Mouse (Mus musculus): ENCODE data around the gene Usp50. TPM values are rescaled to one million over a fixed set of nuclear protein-coding genes. Genes with fewer than 3 reads are reported as not detected.
A peak's percentile ranks its signal among the peaks of the same experiment; 100 is the strongest.

The Usp50 gene
- polyA plus RNA-seq, 1 experiment from 2014 or later = 2.9 TPM

- peak; percentile 25 for DNase-seq (ENCODE audit: low spot score)
These were observed 17.2 kb downstream of the Usp50 start for GRCm38 (mm10) chr2:126765867-126766582.

DNA sequence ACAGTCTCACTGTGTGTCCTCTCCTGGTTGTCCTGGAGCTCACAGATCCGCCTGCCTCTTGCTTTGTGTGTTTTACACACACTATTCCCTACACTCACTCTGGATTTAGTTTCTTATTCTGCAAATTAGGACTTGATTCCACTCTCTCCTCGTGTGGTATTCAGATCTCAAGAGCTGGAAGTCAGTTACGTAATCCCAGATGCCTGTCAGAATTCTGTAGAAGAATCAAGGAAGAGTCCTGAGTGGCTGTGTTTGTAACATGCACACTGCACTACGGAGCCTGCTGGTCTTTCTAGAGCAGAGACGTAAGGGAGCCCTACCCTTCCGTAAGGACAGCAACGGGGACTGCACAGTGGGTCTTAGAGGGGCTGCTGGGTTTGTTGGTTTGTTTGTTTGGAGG lies 23.9 kb downstream of the Usp50 start:
- Histone ChIP-seq H3K9me3 (replicated peaks; ENCODE audit: low read length) (no peaks in the 10 kb centered on the region), H3K4me2 (ENCODE audit: low read length) (no peak overlapping the region), H3K9ac (ENCODE audit: low read depth, low read length) (no peak overlapping the region), H3K27me3 (ENCODE audit: insufficient read depth, low read length) (no peaks in the 10 kb centered on the region), H3K36me3 (ENCODE audit: insufficient read depth, low read length) (peaks cover 60% of the 10 kb centered on the region), H3K4me3 (replicated peaks; ENCODE audit: low read depth, low read length) (no peak overlapping the region), H3K4me1 (replicated peaks; ENCODE audit: insufficient read depth, low read length) (no peaks in the 10 kb centered on the region), H3K27ac (no peak overlapping the region)
- 92% methylated on average over 7 of the region's 7 CpGs for WGBS
- no peak for TF ChIP-seq CTCF (IDR thresholded peaks at IDR 0.05; ENCODE audit: low read depth)
- DNase-seq (ENCODE audit: low spot score) (no peak), ATAC-seq (replicated peaks; ENCODE audit: low FRiP score, low read depth) (no peak)

More at GRCm38 (mm10) chr2:126765867-126766582, 17.2 kb downstream of the Usp50 start:
- no peak for TF ChIP-seq CTCF (IDR thresholded peaks at IDR 0.05; ENCODE audit: low read depth)
- Histone ChIP-seq H3K4me3 (replicated peaks; ENCODE audit: low read depth, low read length) (no peak overlapping the region), H3K27ac (no peak overlapping the region), H3K9me3 (replicated peaks; ENCODE audit: low read length) (no peaks in the 10 kb centered on the region), H3K36me3 (ENCODE audit: insufficient read depth, low read length) (peaks cover 7% of the 10 kb centered on the region; the same call in 1 of the 2 replicates), H3K4me2 (ENCODE audit: low read length) (no peak overlapping the region), H3K27me3 (ENCODE audit: insufficient read depth, low read length) (no peaks in the 10 kb centered on the region), H3K9ac (ENCODE audit: low read depth, low read length) (no peak overlapping the region), H3K4me1 (replicated peaks; ENCODE audit: insufficient read depth, low read length) (no peaks in the 10 kb centered on the region)
- 37% methylated on average over 11 of the region's 11 CpGs for WGBS
- ATAC-seq (replicated peaks; ENCODE audit: low FRiP score, low read depth) = no peak

DNA sequence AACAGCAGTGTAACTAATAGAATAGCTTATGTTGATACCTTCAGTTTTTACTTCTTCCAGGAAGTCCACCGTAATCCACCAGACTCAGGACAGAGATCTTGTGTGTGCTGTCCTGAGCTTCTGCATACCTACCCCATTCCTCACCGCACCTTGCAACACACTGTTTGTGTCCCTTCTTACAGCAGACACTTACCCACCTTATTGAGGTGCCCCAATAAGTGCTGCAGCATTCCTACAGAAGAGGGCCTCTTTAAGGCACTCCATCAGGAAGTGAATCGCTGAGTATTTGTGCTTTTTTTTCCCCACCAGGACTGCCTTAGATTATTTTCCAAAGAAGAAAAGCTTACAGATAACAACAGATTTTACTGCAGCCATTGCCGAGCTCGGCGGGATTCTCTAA lies 27.6 kb downstream of the Usp50 start:
- Histone ChIP-seq H3K36me3 (ENCODE audit: insufficient read depth, low read length) (peaks cover 78% of the 10 kb centered on the region), H3K4me3 (replicated peaks; ENCODE audit: low read depth, low read length) (no peak overlapping the region), H3K4me1 (replicated peaks; ENCODE audit: insufficient read depth, low read length) (no peaks in the 10 kb centered on the region), H3K9ac (ENCODE audit: low read depth, low read length) (no peak overlapping the region), H3K4me2 (ENCODE audit: low read length) (no peak overlapping the region), H3K27ac (no peak overlapping the region), H3K9me3 (replicated peaks; ENCODE audit: low read length) (no peaks in the 10 kb centered on the region), H3K27me3 (ENCODE audit: insufficient read depth, low read length) (no peaks in the 10 kb centered on the region)
- ATAC-seq (replicated peaks; ENCODE audit: low FRiP score, low read depth) (no peak), DNase-seq (ENCODE audit: low spot score) (no peak)
- WGBS = 98% methylated on average over 6 of the region's 6 CpGs
- no peak for TF ChIP-seq CTCF (IDR thresholded peaks at IDR 0.05; ENCODE audit: low read depth)

DNA sequence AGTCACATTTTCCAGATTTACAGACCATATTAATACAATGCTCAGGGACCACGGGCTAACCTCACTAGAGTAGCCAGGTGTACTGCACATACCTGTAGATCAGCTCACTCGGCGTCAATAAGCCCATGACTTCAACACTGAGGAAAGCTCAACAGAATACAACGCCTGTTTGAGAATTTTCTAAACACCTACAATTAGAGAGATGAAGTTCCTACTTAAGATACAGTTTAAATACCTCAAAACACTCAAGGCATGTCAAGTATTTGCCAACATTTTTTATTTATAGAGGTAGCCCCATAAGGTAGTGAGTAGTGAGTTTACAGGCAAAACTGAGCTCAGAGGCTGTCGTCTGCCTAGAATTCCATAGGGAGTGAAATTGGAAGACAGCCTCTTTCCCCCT lies 39.9 kb downstream of the Usp50 start:
- Histone ChIP-seq H3K27ac (no peak overlapping the region), H3K9ac (ENCODE audit: low read depth, low read length) (no peak overlapping the region), H3K27me3 (ENCODE audit: insufficient read depth, low read length) (no peaks in the 10 kb centered on the region), H3K4me3 (replicated peaks; ENCODE audit: low read depth, low read length) (no peak overlapping the region), H3K9me3 (replicated peaks; ENCODE audit: low read length) (no peaks in the 10 kb centered on the region), H3K4me1 (replicated peaks; ENCODE audit: insufficient read depth, low read length) (no peaks in the 10 kb centered on the region), H3K4me2 (ENCODE audit: low read length) (no peak overlapping the region), H3K36me3 (ENCODE audit: insufficient read depth, low read length) (peaks cover 52% of the 10 kb centered on the region)
- no peak for TF ChIP-seq CTCF (IDR thresholded peaks at IDR 0.05; ENCODE audit: low read depth)
- ATAC-seq (replicated peaks; ENCODE audit: low FRiP score, low read depth) = no peak
- no peak for DNase-seq (ENCODE audit: low spot score)
- 85% methylated on average over 5 of the region's 5 CpGs for WGBS

DNA sequence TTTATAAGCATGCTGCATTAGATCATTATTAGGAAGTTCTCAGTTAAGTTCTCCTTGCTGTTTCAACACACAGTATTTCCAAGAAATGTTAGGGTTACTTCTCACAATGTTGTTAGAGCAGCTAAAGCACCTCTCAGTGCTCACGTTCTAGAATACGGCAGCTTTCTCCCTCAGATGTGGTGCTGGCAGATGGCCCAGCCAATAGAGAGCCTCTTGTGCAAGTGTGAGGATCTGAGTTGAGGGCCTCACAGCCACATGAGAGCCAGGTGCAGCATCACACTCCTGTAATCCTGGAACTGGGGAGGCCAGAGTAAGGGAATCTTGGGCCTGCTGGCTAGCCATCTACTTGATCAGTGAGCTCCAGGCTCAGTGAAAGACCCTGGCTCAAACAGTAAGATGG lies 43.0 kb downstream of the Usp50 start:
- H3K27ac ChIP-seq = no peak overlapping the region
- ATAC-seq (replicated peaks; ENCODE audit: low FRiP score, low read depth) (no peak), DNase-seq (ENCODE audit: low spot score) (no peak)
- H3K27me3 ChIP-seq (ENCODE audit: insufficient read depth, low read length) = no peaks in the 10 kb centered on the region
- 85% methylated on average over 2 of the region's 2 CpGs for WGBS
- no peak overlapping the region for H3K4me3 ChIP-seq (replicated peaks; ENCODE audit: low read depth, low read length)
- no peak overlapping the region for H3K4me2 ChIP-seq (ENCODE audit: low read length)
- no peaks in the 10 kb centered on the region for H3K4me1 ChIP-seq (replicated peaks; ENCODE audit: insufficient read depth, low read length)
- H3K36me3 ChIP-seq (ENCODE audit: insufficient read depth, low read length) = peaks cover 50% of the 10 kb centered on the region
- TF ChIP-seq CTCF (IDR thresholded peaks at IDR 0.05; ENCODE audit: low read depth) = no peak
- H3K9me3 ChIP-seq (replicated peaks; ENCODE audit: low read length) = no peaks in the 10 kb centered on the region
- no peak overlapping the region for H3K9ac ChIP-seq (ENCODE audit: low read depth, low read length)

GRCm38 (mm10) chr2:126735339-126736073 lies 47.8 kb downstream of the Usp50 start:
- H3K27ac ChIP-seq = no peak overlapping the region
- no peak overlapping the region for H3K4me2 ChIP-seq (ENCODE audit: low read length)
- DNase-seq (ENCODE audit: low spot score) (no peak), ATAC-seq (replicated peaks; ENCODE audit: low FRiP score, low read depth) (no peak)
- peaks cover 53% of the 10 kb centered on the region for H3K36me3 ChIP-seq (ENCODE audit: insufficient read depth, low read length)
- no peaks in the 10 kb centered on the region for H3K27me3 ChIP-seq (ENCODE audit: insufficient read depth, low read length)
- no peaks in the 10 kb centered on the region for H3K4me1 ChIP-seq (replicated peaks; ENCODE audit: insufficient read depth, low read length)
- 85% methylated on average over 6 of the region's 6 CpGs for WGBS
- peak; percentile 37 for TF ChIP-seq CTCF (IDR thresholded peaks at IDR 0.05; ENCODE audit: low read depth)
- no peak overlapping the region for H3K4me3 ChIP-seq (replicated peaks; ENCODE audit: low read depth, low read length)
- H3K9ac ChIP-seq (ENCODE audit: low read depth, low read length) = no peak overlapping the region
- H3K9me3 ChIP-seq (replicated peaks; ENCODE audit: low read length) = no peaks in the 10 kb centered on the region

Measured in kidney, postnatal 0 days (tissue).